Mouse (Mus musculus) mouse trophoblast stem cell (cell line): ENCODE results near the gene Trdmt1.

Experiments used
- in situ Hi-C, 2 experiments: fragments of 300-500 bp; cut with MseI, MboI; formaldehyde crosslinking; loops; 2 replicates in 1 of 2; 3 replicates in 1 of 2; pipeline ENCODE4 v1.15.1; 2025

The Trdmt1 gene

DNA sequence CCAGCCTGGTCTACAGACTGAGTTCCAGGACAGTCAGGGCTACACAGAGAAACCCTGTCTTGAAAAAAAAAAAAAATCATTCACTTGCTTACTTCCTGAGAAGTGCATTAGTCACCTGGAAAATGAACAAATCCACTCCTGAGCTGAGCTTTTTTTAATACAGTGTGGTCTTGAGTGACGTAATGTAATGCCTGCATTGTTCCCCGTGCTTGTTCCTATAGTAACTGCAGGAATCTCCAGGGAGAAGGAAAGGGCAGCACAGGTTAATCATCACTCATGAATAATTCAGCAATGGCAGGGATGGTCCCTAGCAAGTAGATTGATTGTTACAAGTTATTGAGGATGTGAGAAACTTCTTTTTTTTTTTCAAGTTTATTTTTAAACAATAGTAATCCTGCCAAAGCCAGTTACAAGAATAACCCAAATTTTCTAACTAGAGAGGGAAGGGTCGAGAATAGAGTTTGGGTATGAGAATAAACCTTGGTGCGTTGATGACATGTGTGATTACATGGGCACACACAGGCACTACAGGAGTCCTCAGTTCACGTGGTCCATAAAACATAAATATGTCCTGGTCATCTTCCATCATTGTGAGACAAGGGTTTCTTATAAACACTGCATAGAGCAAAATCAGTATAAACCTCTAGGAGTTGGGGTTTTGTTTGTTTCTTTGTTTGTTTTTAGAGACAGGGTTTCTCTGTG, 44.0 kb downstream of the Trdmt1 start:
- in situ Hi-C loops: no loop called here

DNA sequence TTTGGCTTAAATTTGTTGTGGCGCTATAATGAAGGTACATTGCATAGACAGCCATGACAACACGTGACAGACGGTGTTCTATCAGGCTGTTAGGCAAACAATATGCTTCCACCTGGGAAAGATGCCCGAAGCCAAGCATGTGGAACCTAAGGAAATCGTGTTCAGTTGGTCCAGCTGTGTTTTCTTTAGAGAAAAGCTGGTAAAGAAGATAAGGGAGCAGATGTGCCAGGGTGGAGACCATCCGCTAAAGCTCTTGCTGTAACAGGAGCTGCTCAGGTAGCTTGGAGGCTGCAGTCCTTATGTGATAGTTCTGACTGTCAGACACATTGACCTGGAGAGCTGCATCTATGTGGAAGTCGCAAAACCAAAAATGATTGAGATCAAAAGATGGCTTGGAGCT, 45.3 kb downstream of the Trdmt1 start:
- in situ Hi-C loops: no loop called here

DNA sequence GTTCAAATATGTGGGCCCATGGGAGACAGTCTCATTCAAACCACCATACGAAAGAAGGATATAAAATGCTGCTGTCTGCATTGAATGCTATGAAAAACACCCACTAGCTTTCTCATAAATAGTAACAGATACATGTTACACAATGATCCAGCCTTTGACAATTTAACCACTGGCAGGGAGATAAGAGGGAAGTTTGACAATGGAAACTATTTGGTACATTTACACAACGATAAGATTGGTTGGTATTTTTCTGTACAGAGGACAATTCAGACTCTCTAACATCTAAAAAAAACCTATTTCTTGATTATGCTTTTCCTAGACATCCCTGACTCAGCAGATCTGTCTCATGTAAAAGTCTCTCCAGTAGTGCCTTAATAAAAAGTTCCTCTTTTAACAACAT, 48.4 kb downstream of the Trdmt1 start:
- in situ Hi-C loops: no loop called here

DNA sequence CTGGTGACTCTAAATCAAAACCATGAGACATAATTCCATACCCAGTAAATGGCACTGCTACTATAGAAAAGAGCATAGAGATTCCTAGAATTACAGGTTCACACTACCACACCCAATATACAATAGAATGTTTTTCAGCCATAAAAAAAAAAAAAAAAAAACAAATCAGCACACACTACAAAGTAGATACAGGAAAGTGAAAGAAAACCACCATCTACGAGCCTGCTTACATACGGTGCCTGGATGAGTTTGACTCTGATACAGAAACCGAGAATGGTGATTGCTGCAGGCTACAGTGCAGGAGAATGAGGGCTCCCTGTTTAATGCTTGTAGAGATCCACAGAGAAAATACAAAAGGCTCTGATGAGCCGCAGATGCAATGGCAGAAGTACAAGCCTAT, 51.5 kb downstream of the Trdmt1 start:
- in situ Hi-C loops: no loop called here

DNA sequence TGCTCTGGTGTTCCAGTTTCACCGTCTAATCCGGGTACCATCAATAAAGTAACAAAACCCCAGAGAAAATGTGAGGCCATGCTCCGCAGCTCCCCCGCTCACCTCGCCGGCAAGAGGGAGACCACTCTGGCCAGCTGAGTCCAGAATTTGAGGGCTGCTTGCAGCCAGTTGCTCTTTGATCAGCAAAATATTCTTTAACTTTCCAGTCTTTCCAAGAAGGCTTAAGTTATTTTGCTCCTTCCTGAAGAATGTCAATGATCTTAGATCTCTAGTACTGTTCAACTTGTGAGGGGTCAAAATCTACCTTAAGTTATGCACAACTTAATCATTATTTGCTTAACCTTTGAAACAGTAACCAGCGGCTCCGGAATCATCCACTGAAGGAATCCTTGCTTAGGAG, 52.7 kb downstream of the Trdmt1 start, which contains the start of gene Cubn:
Cubn (minus strand) TSS at position 80 of the 400 bp plus-strand sequence.
- in situ Hi-C loops: no loop called here

DNA sequence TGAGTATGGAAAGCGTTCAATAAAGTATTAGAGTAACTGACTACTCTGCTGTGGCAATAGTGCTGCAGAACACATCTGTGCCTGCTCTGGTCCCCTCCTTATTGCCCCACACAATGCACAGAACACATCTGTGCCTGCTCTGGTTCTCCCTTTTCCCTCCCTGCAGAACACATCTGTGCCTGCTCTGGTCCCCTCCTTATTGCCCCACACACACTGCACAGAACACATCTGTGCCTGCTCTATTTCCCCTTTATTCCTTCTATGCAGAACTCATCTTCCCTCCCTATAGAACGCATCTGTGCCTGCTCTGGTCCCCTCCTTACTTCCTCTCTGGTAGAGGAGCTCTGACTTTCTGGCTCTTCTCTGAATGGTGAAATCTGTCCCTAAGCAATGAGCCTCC, 54.0 kb downstream of the Trdmt1 start:
- in situ Hi-C loops: no loop called here

DNA sequence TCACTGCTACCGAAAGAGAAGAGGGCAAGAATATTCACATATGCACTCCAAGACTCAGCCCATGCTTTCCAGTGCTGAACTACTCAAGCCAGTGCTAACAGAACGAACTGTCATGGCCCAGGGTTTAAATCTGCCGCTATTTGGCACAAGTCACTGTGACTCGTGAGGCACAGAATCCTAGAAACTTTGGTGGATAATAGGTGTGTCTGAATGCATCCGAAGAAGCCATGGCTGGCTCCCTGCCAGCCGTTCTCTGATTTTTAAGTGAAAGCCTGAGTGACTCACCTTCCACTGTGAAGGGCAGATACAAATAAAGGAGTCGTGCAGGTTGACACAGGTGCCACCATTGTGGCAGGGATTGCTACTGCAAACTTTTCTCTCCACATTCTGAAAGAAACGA, 58.0 kb downstream of the Trdmt1 start:
- in situ Hi-C loops: no loop called here

DNA sequence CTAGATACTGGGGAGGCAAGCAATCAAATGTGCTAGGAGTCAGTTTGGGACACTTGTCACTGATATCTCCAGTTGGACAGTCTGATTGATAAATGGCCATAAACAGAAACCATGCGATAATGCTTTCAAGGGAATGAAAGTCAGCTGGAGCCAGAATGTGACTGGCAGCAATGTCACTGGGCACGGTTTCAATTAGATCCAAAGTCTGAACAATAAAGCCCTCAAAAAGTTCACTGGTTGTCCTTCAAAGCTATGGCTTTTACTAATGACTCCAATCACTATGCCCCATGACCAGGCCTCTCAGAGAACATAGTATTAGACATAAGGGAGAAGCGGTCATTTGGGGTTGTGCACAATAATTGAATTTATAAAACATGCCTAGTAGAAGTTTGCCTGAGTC, 59.9 kb downstream of the Trdmt1 start:
- in situ Hi-C loops: no loop called here

DNA sequence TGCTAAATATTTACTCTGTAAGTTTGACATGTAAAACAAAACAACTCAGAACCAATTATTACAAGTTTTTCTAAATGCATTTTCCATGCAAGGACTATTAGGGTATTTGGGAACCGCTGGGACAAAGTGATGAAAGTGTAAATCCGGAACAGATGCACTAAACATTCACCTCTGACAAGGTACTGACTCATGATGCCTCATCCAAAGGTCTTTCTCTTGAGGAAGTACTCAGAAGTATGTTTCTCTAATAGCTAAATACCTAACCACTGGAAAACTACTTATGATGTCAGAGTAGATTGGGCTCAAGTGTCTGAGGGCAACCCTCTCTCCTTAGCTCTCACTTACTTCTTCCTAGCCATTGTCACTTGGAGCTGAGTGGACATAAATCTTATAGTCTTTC, 63.7 kb downstream of the Trdmt1 start:
- in situ Hi-C loops: no loop called here

DNA sequence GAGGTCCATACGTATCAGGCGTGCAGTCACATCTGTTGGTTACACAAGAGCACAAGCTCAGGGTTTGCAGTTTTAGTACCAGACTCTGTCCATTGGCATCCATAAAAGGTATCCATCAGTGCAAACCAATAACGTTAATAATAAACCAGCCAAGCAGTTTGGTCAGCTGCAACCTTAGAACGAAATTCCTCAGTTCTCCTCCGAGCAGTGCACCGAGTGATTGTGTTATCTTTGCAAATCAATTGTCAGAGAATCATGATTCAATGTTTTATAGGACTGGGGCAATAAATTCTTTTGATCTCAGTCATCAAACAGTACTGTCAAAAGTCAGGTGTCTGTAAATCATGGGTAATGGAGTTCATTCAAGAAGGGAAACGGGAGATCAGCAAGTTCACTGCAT, 65.3 kb downstream of the Trdmt1 start:
- in situ Hi-C loops: no loop called here

DNA sequence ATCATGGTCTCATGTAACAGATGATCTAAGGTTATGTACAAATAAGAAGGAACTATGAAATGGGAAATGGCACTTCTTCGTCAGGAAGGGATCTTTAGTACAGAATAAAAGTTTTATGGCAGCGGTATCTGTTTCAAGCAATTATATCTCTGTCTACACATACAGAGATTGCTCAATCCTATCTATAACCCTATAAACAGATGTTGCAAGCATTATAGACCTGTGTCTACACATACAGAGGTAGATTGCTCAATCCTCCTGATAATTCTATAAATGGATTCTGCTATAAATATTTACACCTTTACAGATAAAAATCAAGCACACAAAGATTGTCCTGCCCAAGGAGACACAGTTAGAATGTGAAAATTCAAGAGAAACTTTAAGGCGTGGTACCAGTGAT, 74.4 kb downstream of the Trdmt1 start:
- in situ Hi-C loops: no loop called here

DNA sequence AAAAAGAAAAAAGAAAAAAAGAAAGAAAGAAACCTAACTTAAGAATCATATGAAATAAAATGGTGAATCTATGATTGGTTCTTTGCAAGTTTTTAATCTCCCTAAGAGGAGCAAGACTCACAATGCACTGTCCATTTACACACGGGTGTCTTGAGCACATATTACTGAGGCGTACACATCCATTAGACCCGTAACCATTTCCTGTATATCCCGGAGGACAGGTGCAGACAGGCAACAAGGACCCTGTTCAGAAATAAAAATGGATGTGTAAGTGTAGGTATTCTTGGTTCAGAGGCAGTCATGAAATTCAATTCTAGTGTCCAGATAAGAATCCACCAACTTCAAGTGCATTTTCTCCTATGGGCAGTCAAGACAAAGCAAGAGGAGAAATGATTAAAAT, 74.8 kb downstream of the Trdmt1 start:
- in situ Hi-C loops: no loop called here

DNA sequence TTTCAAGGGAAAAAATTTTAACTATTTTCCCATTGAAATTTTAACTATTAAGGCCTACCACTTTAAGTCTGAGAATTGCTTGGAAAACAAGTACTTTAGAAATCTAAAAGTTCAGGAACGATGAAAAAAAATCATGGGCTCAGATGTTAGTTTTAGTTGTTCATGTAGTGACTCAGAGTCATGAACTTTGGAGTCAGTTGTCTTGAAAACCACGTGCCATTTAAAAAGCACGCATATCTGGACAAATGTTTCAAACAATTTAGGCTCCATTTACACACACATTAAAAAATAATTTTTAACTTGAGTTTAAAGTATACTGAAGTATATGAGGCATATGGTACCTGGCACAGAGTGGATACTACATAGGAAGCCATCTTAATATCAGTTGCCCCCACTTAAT, 77.8 kb downstream of the Trdmt1 start:
- in situ Hi-C loops: no loop called here
